Mouse (Mus musculus): Measurements from ENCODE around the gene Tom1l2. TPM values are rescaled to one million over a fixed set of nuclear protein-coding genes. Genes with fewer than 3 reads are reported as not detected.

Tom1l2 gene
- total RNA-seq, 4 experiments from 2014 or later: 205 to 222 (median 215) TPM

DNA sequence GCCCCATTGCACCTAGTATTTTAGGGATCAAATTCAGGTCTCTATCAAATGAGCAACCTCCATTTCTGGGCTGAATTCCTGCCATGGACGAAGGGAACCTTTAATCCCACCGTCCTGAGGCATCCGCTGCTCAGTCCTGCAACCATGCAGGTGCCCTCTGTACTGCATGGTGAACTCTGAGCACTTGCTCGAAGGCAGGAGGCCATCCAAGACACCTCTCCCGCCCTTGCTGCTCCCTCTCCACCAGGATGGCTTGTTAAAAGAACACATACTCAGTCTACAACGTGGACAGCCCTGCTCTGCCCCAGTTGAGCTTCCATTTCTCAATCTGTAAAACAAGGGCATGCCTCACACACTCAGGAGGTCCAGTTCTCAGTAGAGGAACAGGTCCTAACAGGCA is 144.5 kb downstream of the Tom1l2 start:
- no peak for DNase-seq (ENCODE audit: low spot score in 2 of 2)

GRCm38 (mm10) chr11:60206207-60206606 is 146.5 kb downstream of the Tom1l2 start:
- no peak for DNase-seq (ENCODE audit: low spot score in 2 of 2)

DNA sequence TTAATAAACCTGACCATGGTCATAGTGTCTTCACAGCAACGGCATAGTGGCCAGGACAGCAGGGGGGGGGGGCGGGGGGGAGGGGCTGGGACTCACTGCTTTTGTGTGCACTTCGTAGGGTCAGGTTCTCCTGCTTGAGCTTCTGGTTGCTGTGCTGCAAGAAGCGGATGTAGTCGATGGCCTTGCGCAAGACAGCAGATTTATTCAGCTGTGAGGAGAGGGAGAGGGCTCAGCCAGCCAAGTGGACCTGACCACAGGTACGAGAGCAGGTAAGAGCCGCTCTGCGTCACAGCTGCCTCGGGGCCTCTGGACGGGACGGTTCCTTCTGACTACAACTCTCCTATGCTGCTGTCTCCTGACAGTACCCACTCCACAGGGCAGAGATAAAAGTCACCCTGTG is 147.7 kb downstream of the Tom1l2 start:
- no peak for DNase-seq (ENCODE audit: low spot score in 2 of 2)

- no peak for DNase-seq (ENCODE audit: low spot score in 2 of 2)
Measured at GRCm38 (mm10) chr11:60202710-60203638, 149.7 kb downstream of the Tom1l2 start.

DNA sequence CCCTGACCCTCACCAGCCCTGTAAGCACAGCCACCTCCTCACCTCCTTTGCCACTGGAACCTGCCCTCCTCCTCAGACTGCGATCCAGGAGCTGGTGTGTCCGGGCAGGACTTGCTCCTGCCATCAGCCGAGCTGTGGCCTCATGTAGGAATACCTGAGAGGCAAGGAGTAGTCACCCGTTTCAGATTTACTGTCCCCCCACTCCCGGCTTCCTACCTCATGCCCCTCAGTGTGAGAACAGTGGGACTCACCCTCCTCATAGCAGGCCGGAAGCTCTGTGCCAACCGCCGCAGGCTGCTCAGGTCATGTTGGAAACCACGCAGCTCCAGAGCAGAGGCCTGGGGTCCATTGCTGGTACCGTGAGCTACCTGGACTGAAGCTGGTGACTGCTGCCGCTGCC is 152.3 kb downstream of the Tom1l2 start:
- no peak for DNase-seq (ENCODE audit: low spot score in 2 of 2)

GRCm38 (mm10) chr11:60199702-60200184 is 153.0 kb downstream of the Tom1l2 start:
- peak; percentile 77 to 96 for DNase-seq (ENCODE audit: low spot score in 2 of 2)

DNA sequence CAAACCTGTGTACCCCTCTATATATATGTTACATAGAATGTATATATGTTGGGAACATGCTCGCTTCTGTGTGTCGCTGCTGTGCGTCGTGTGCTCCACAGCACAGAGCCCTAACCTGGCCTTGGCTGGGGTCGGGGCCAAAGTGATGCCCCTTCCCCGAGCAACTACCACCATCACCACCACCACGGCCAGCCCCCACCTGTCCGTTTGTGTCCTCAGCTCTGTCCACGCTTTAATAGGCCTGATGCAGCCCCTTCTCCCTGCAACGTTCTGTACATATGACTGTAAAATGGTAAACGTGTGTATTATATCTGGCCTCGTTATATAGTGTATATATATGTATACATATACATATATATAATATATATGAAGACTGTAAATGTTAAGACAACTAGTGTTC is 154.1 kb downstream of the Tom1l2 start:
- no peak for DNase-seq (ENCODE audit: low spot score in 2 of 2)

- DNase-seq (ENCODE audit: low spot score in 2 of 2): no peak
Measured at GRCm38 (mm10) chr11:60197998-60198619, 154.6 kb downstream of the Tom1l2 start.

DNA sequence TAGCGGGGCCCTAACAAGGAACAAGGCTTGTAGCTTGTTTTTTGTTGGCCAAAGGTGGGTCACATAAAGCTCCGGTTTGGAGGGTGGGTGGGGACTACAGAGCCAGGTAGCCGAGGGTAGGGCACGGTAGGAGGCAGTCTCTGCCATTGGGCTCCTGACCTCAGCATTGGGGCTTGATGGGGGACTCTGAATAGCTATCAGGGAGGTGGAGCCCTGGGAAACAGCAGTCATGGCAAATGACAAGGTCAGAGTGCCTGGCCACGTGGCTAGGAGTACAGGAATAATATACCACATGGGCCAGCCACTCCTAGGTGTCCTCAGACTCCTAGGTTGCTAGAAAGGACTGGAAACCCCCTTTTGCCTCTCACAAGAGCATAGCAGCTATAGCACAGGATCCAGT is 156.4 kb downstream of the Tom1l2 start:
- no peak for DNase-seq (ENCODE audit: low spot score in 2 of 2)

GRCm38 (mm10) chr11:60195108-60195507 is 157.6 kb downstream of the Tom1l2 start:
- no peak for DNase-seq (ENCODE audit: low spot score in 2 of 2)

DNA sequence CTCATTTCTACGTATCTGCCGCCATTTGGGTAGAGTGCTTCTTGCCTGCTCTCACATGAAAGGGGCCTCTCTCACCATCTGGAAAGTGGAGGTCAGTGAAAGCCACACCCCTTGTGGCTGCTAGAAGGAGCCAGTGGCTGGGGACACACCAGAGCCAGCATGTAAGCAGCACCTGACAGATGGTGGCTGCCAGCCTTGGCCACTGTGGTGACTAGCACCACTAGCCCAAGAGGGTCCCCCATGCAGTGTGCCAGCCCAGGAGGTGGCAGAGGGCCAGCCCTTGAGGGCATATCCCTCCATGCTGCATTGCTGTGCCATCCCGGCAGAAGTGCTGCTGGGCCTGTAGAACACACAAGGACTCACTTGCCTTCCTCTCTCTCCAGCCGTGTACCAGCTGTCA is 159.1 kb downstream of the Tom1l2 start:
- no peak for DNase-seq (ENCODE audit: low spot score in 2 of 2)

GRCm38 (mm10) chr11:60192534-60192933 is 160.2 kb downstream of the Tom1l2 start:
- DNase-seq (ENCODE audit: low spot score in 2 of 2): no peak

GRCm38 (mm10) chr11:60190055-60190641 is 162.6 kb downstream of the Tom1l2 start:
- DNase-seq (ENCODE audit: low spot score in 2 of 2): no peak

DNA sequence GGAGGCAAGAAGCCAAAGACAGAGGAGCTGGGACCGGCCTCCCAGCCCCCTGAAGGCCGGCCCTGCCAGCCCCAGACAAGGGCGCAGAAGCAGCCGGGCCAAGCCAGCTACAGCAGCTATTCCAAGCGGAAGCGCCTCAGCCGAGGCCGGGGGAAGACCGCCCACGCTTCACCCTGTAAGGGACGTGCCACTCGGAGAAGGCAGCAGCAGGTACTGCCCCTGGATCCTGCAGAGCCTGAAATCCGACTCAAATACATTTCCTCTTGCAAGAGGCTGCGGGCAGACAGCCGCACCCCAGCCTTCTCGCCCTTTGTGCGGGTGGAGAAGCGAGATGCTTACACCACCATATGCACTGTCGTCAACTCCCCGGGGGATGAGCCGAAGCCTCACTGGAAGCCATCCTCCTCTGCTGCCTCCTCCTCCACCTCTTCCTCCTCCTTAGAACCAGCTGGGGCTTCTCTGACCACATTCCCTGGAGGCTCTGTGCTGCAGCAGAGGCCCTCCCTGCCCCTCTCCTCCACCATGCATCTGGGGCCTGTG is 163.1 kb downstream of the Tom1l2 start:
- DNase-seq (ENCODE audit: low spot score in 2 of 2): no peak

GRCm38 (mm10) chr11:60188275-60188853 is 164.3 kb downstream of the Tom1l2 start:
- DNase-seq (ENCODE audit: low spot score in 2 of 2): no peak

DNA sequence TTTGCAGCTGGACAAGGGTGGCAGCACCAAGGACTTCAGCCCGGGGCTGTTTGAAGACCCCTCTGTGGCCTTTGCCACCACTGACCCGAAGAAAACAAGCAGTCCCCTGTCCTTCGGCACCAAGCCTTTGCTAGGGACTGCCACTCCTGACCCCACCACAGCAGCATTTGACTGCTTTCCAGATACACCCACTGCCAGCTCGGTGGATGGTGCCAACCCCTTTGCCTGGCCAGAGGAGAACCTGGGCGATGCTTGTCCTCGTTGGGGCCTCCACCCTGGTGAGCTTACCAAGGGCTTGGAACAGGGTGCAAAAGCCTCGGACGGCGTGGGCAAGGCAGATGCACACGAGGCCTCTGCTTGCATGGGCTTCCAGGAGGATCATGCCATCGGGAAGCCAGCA is 165.6 kb downstream of the Tom1l2 start:
- DNase-seq (ENCODE audit: low spot score in 2 of 2): no peak

GRCm38 (mm10) chr11:60185396-60186231 is 167.1 kb downstream of the Tom1l2 start:
- peak in 1 of 2 experiments; percentile 64 for DNase-seq (ENCODE audit: low spot score in 2 of 2)

GRCm38 (mm10) chr11:60184346-60185325 is 168.1 kb downstream of the Tom1l2 start:
- DNase-seq (ENCODE audit: low spot score in 2 of 2): peak in 1 of 2 experiments; percentile 69

DNA sequence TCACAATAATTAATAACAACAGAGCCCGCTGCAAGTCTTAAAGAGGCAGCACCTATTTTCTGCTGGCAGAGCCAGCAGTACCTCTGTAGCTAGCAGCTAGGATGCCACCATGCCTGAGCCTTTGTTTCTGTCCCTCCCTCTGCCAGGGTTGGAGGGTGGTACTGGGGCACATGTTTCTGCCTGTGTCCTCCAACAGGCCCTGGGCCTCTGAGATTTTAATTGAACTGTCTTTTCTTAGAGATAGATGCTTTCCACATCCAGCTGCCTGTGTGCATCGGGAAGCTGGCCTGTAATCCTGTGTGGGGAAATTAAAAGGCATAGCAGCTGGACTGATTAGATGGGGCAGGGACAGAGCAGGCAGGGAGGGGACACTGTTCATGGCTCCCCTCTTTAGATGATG is 170.0 kb downstream of the Tom1l2 start:
- no peak for DNase-seq (ENCODE audit: low spot score in 2 of 2)

Data from left cerebral cortex, adult 8-10 months (tissue).